Mouse (Mus musculus) CH12.LX (cell line): ENCODE measurements at regions not wholly inside any gene's neighbourhood (a gene's known extent, or its start where the extent isn't known, plus 50 kb on each side); places are given as distances from the start of the nearest gene placed in this dataset.

Experiments used
- CTCF ChIP-seq, 2 experiments: IDR thresholded peaks in 1 of 2; conservative IDR thresholded peaks in 1 of 2; 2 replicates each; pipeline ENCODE4 v1.5.1; 2011 to 2012; ENCODE audit warnings: low read depth in 2 of 2, low read length in 2 of 2, improper control_type of control experiment in 1 of 2, inconsistent platforms in 1 of 2, mild to moderate bottlenecking in 1 of 2, moderate library complexity in 1 of 2
- E2F4 ChIP-seq: IDR thresholded peaks from 2 replicates; pipeline ENCODE4 v1.6.1; 2011; ENCODE audit warnings: low read depth, low read length, improper control_type of control experiment; ENCODE audit not compliant: insufficient replicate concordance
- EP300 ChIP-seq: IDR thresholded peaks from 2 replicates; pipeline ENCODE4 v1.6.1; 2011; ENCODE audit warnings: low read length, improper control_type of control experiment
- MAFK ChIP-seq: IDR thresholded peaks from 2 replicates; pipeline ENCODE4 v1.6.1; 2011; ENCODE audit warnings: low read length, improper control_type of control experiment; ENCODE audit not compliant: insufficient replicate concordance
- MAX ChIP-seq: IDR thresholded peaks from 2 replicates; pipeline ENCODE4 v1.6.1; 2011; ENCODE audit warnings: low read length, improper control_type of control experiment
- NELFE ChIP-seq: IDR thresholded peaks from 2 replicates; pipeline ENCODE4 v1.6.1; 2011; ENCODE audit warnings: low read depth, low read length, improper control_type of control experiment
- PAX5 ChIP-seq: IDR thresholded peaks from 2 replicates; pipeline ENCODE4 v1.6.1; 2012; ENCODE audit warnings: low read length, inconsistent platforms, mixed read lengths
- TBP ChIP-seq: conservative IDR thresholded peaks from 2 replicates; pipeline ENCODE4 v1.6.1; 2011; ENCODE audit warnings: low read depth, low read length, improper control_type of control experiment

GRCm38 (mm10) chr1:185638631-185639030, 184.0 kb downstream of the Slc30a10 start:
- TF ChIP-seq NELFE, result no peak
- no peak for TF ChIP-seq PAX5
- no peak for TF ChIP-seq EP300
- no peak for TF ChIP-seq MAX
- no peak for TF ChIP-seq CTCF (conservative IDR thresholded peaks at IDR 0.05 in 1 of 2, IDR thresholded peaks at IDR 0.05 in 1 of 2; ENCODE audit: low read depth in 2 of 2, low read length in 2 of 2)
- no peak for TF ChIP-seq TBP
- no peak for TF ChIP-seq E2F4
- TF ChIP-seq MAFK, result no peak
